Mouse (Mus musculus) hindbrain, embryonic 16.5 days (tissue): Measurements from ENCODE around the gene Eif3m. TPM values are rescaled to one million over a fixed set of nuclear protein-coding genes. Genes with fewer than 3 reads are reported as not detected.

ENCODE experiments used
- ATAC-seq: fragments of 200-750 bp; cut with Nextera tagmentation; 2 replicates; pipeline ENCODE4 v1.8.0; 2017; ENCODE audit warnings: moderate TSS enrichment, moderate library complexity
- H3K27ac ChIP-seq: fragments of 300-500 bp; sonication (generic); 2 replicates; pipeline ENCODE4 v1.5.1; 2014; ENCODE audit warnings: low read depth, mild to moderate bottlenecking, control low read depth, low read length, moderate library complexity
- H3K27me3 ChIP-seq: fragments of 300-500 bp; sonication (generic); replicated peaks from 2 replicates; pipeline ENCODE4 v1.6.1; 2014; ENCODE audit warnings: low read length; ENCODE audit not compliant: control insufficient read depth, insufficient read depth
- H3K36me3 ChIP-seq: fragments of 300-500 bp; sonication (generic); 2 replicates; pipeline ENCODE4 v1.6.1; 2014; ENCODE audit warnings: mild to moderate bottlenecking, low read length, moderate library complexity, mixed read lengths; ENCODE audit not compliant: control insufficient read depth, insufficient read depth
- H3K4me1 ChIP-seq: fragments of 300-500 bp; sonication (generic); 2 replicates; pipeline ENCODE4 v1.6.1; 2014; ENCODE audit warnings: low read depth, low read length; ENCODE audit not compliant: control insufficient read depth, insufficient read depth
- H3K4me2 ChIP-seq: fragments of 300-500 bp; sonication (generic); 2 replicates; pipeline ENCODE4 v1.6.1; 2014; ENCODE audit warnings: mild to moderate bottlenecking, low read length, control low read depth, moderate library complexity
- H3K4me3 ChIP-seq: fragments of 300-500 bp; sonication (generic); 2 replicates; pipeline ENCODE4 v1.5.1; 2014; ENCODE audit warnings: mild to moderate bottlenecking, low read length, control low read depth, moderate library complexity
- H3K9ac ChIP-seq: fragments of 300-500 bp; sonication (generic); 2 replicates; pipeline ENCODE4 v1.6.1; 2014; ENCODE audit warnings: low read depth, mild to moderate bottlenecking, control low read depth, low read length, moderate library complexity
- H3K9me3 ChIP-seq: fragments of 300-500 bp; sonication (generic); 2 replicates; pipeline ENCODE4 v1.6.1; 2014; ENCODE audit warnings: mild to moderate bottlenecking, low read length, moderate library complexity; ENCODE audit not compliant: control insufficient read depth
- WGBS: fragments of 180-500 bp; shearing (Covaris S2); extraction: QIAGEN DNeasy Blood & Tissue Kit; methylation state at CpG from one replicate; pipeline ENCODE4 v1.1.7; 2014; 5-methylcytosine and 5-hydroxymethylcytosine counted together
- polyA plus RNA-seq: library from polyadenylated mRNA; unstranded; fragments of >200 nt; fragmentation: Nextera tagmentation; extraction: Ambion mirVana; gene quantifications from 2 replicates; pipeline ENCODE4 v1.2.1, GENCODE M21; 2015

Eif3m gene
- polyA plus RNA-seq, 1 experiment from 2014 or later: 154 TPM

GRCm38 (mm10) chr2:104985796-104986195 lies 31.1 kb downstream of the Eif3m start:
- Histone ChIP-seq H3K27ac (no peak overlapping the region), H3K4me2 (no peak overlapping the region), H3K9ac (no peak overlapping the region), H3K27me3 (no peaks in the 10 kb centered on the region), H3K4me3 (no peak overlapping the region), H3K4me1 (no peaks in the 10 kb centered on the region), H3K36me3 (no peaks in the 10 kb centered on the region), H3K9me3 (no peaks in the 10 kb centered on the region)
- no peak for ATAC-seq
- WGBS: 63% methylated on average over 3 of the region's 3 CpGs

- ATAC-seq: no peak
- 20% methylated on average over 2 of the region's 2 CpGs for WGBS
- no peaks in the 10 kb centered on the region for H3K4me1 ChIP-seq
- no peaks in the 10 kb centered on the region for H3K27me3 ChIP-seq
- H3K27ac ChIP-seq: no peak overlapping the region
- no peak overlapping the region for H3K4me2 ChIP-seq
- H3K9ac ChIP-seq: no peak overlapping the region
- no peaks in the 10 kb centered on the region for H3K9me3 ChIP-seq
- no peak overlapping the region for H3K4me3 ChIP-seq
- H3K36me3 ChIP-seq: no peaks in the 10 kb centered on the region
These were observed 35.2 kb downstream of the Eif3m start for GRCm38 (mm10) chr2:104981712-104982111.

GRCm38 (mm10) chr2:104964492-104964891 lies 52.4 kb downstream of the Eif3m start:
- WGBS: 51% methylated on average over 1 of the region's 1 CpGs
- no peaks in the 10 kb centered on the region for H3K27me3 ChIP-seq
- no peaks in the 10 kb centered on the region for H3K9me3 ChIP-seq
- no peaks in the 10 kb centered on the region for H3K4me1 ChIP-seq
- no peak overlapping the region for H3K4me2 ChIP-seq
- no peak for ATAC-seq
- no peaks in the 10 kb centered on the region for H3K36me3 ChIP-seq
- no peak overlapping the region for H3K4me3 ChIP-seq
- H3K27ac ChIP-seq: no peak overlapping the region
- H3K9ac ChIP-seq: no peak overlapping the region

Other genes starting within 250 kb of the Eif3m start
- gene Qser1, start 200.3 kb downstream of the Eif3m start, polyA plus RNA-seq: 5.3 and 6.7 TPM in 2 replicates
- 0.69 and 0.84 TPM in 2 replicates for gene Prrg4, start 167.2 kb downstream of the Eif3m start, polyA plus RNA-seq
- 5.9 and 6.9 TPM in 2 replicates for gene Ccdc73, start 149.3 kb downstream of the Eif3m start, polyA plus RNA-seq
- not detected in 2 replicates for gene Gm11060, start 74.9 kb upstream of the Eif3m start, polyA plus RNA-seq
- 0.75 and 0.94 TPM in 2 replicates for gene Wt1, start 109.4 kb upstream of the Eif3m start, polyA plus RNA-seq
- gene Them7, start 207.2 kb upstream of the Eif3m start, polyA plus RNA-seq: 0.10 and 0.15 TPM in 2 replicates